Mouse (Mus musculus) limb, embryonic 11.5 days (tissue): Measurements from ENCODE around the gene Klhl35. TPM values are rescaled to one million over a fixed set of nuclear protein-coding genes. Genes with fewer than 3 reads are reported as not detected.

Source experiments
- ATAC-seq: fragments of 200-750 bp; cut with Nextera tagmentation; 2 replicates; pipeline ENCODE4 v1.8.0; 2017; ENCODE audit warnings: low read depth; ENCODE audit not compliant: insufficient number of reproducible peaks, low FRiP score, low TSS enrichment
- DNase-seq: peaks from one replicate; pipeline ENCODE4 v3.0.0-alpha.2; 2015; ENCODE audit warnings: low spot score
- H3K27ac ChIP-seq: fragments of 300-500 bp; sonication (generic); replicated peaks from 2 replicates; pipeline ENCODE4 v1.5.1; 2014; ENCODE audit warnings: low read depth, mild to moderate bottlenecking, low read length
- H3K27me3 ChIP-seq: fragments of 300-500 bp; sonication (generic); 2 replicates; pipeline ENCODE4 v1.6.1; 2014; ENCODE audit warnings: mild to moderate bottlenecking, low read length, mixed read lengths; ENCODE audit not compliant: control insufficient read depth, insufficient read depth
- H3K36me3 ChIP-seq: fragments of 300-500 bp; sonication (generic); 2 replicates; pipeline ENCODE4 v1.6.1; 2014; ENCODE audit warnings: mild to moderate bottlenecking, low read length, moderate library complexity, mixed read lengths; ENCODE audit not compliant: control insufficient read depth, insufficient read depth
- H3K4me1 ChIP-seq: fragments of 300-500 bp; sonication (generic); 2 replicates; pipeline ENCODE4 v1.6.1; 2014; ENCODE audit warnings: low read length, mixed read lengths; ENCODE audit not compliant: control insufficient read depth, insufficient read depth
- H3K4me2 ChIP-seq: fragments of 300-500 bp; sonication (generic); 2 replicates; pipeline ENCODE4 v1.6.1; 2014; ENCODE audit warnings: low read depth, mild to moderate bottlenecking, moderate library complexity; ENCODE audit not compliant: severe bottlenecking
- H3K4me3 ChIP-seq: fragments of 300-500 bp; sonication (generic); 2 replicates; pipeline ENCODE4 v1.5.1; 2014; ENCODE audit warnings: low read depth, low read length
- H3K9ac ChIP-seq: fragments of 300-500 bp; sonication (generic); 2 replicates; pipeline ENCODE4 v1.6.1; 2014; ENCODE audit warnings: mild to moderate bottlenecking, low read length
- H3K9me3 ChIP-seq: fragments of 300-500 bp; sonication (generic); 2 replicates; pipeline ENCODE4 v1.6.1; 2016; ENCODE audit warnings: low read length; ENCODE audit not compliant: control insufficient read depth
- WGBS: fragments of 180-500 bp; shearing (Covaris S2); extraction: QIAGEN DNeasy Blood & Tissue Kit; methylation state at CpG from one replicate; pipeline ENCODE4 v1.1.7; 2014; 5-methylcytosine and 5-hydroxymethylcytosine counted together
- polyA plus RNA-seq: library from polyadenylated mRNA; unstranded; fragments of >200 nt; fragmentation: Nextera tagmentation; extraction: Ambion mirVana; gene quantifications from 2 replicates; pipeline ENCODE4 v1.2.1, GENCODE M21; 2014

Gene Klhl35
- polyA plus RNA-seq, 1 experiment from 2014 or later, result 0.65 TPM

- Histone ChIP-seq H3K27ac (no peak overlapping the region), H3K27me3 (no peaks in the 10 kb centered on the region), H3K9me3 (no peaks in the 10 kb centered on the region), H3K4me3 (no peak overlapping the region), H3K4me2 (no peak overlapping the region), H3K4me1 (no peaks in the 10 kb centered on the region), H3K9ac (no peak overlapping the region), H3K36me3 (peaks cover 30% of the 10 kb centered on the region)
- DNase-seq, result no peak
- ATAC-seq, result no peak
- 76% methylated on average over 12 of the region's 12 CpGs for WGBS
These were observed 9.2 kb downstream of the Klhl35 start for GRCm38 (mm10) chr7:99474836-99475561.

GRCm38 (mm10) chr7:99475562-99475911 lies 9.7 kb downstream of the Klhl35 start:
- Histone ChIP-seq H3K27ac (no peak overlapping the region), H3K4me3 (no peak overlapping the region), H3K9me3 (no peaks in the 10 kb centered on the region), H3K4me1 (no peaks in the 10 kb centered on the region), H3K27me3 (no peaks in the 10 kb centered on the region), H3K4me2 (no peak overlapping the region), H3K9ac (no peak overlapping the region), H3K36me3 (peaks cover 34% of the 10 kb centered on the region)
- ATAC-seq (no peak), DNase-seq (no peak)
- WGBS, result 92% methylated on average over 2 of the region's 2 CpGs

- Histone ChIP-seq H3K9me3 (no peaks in the 10 kb centered on the region), H3K27ac (no peak overlapping the region), H3K9ac (no peak overlapping the region), H3K4me2 (no peak overlapping the region), H3K36me3 (peaks cover 38% of the 10 kb centered on the region), H3K27me3 (no peaks in the 10 kb centered on the region), H3K4me1 (peaks cover 3% of the 10 kb centered on the region; the same call in 1 of the 2 replicates), H3K4me3 (no peak overlapping the region)
- ATAC-seq (no peak), DNase-seq (no peak)
- WGBS, result 47% methylated on average over 3 of the region's 3 CpGs
These were observed 10.8 kb downstream of the Klhl35 start for GRCm38 (mm10) chr7:99476558-99477114.

- Histone ChIP-seq H3K9ac (no peak overlapping the region), H3K27me3 (no peaks in the 10 kb centered on the region), H3K4me2 (no peak overlapping the region), H3K27ac (no peak overlapping the region), H3K9me3 (no peaks in the 10 kb centered on the region), H3K4me3 (no peak overlapping the region), H3K36me3 (peaks cover 38% of the 10 kb centered on the region), H3K4me1 (peaks cover 9% of the 10 kb centered on the region; the same call in 1 of the 2 replicates)
- 88% methylated on average over 5 of the region's 5 CpGs for WGBS
- ATAC-seq, result no peak
- no peak for DNase-seq
These were observed 11.4 kb downstream of the Klhl35 start for GRCm38 (mm10) chr7:99477235-99477634.

- peak overlapping the region; percentile 96 for H3K9ac ChIP-seq
- peaks cover 13% of the 10 kb centered on the region for H3K4me1 ChIP-seq
- peak overlapping the region; percentile 86 for H3K4me3 ChIP-seq
- peaks cover 30% of the 10 kb centered on the region for H3K36me3 ChIP-seq
- no peaks in the 10 kb centered on the region for H3K9me3 ChIP-seq
- peak overlapping the region; percentile 89 for H3K4me2 ChIP-seq
- no peak overlapping the region for H3K27ac ChIP-seq
- ATAC-seq (no peak), DNase-seq (no peak)
- 5% methylated on average over 6 of the region's 6 CpGs for WGBS
- H3K27me3 ChIP-seq, result no peaks in the 10 kb centered on the region
These were observed 16.8 kb downstream of the Klhl35 start for GRCm38 (mm10) chr7:99482637-99483036.

GRCm38 (mm10) chr7:99483271-99483923 lies 17.6 kb downstream of the Klhl35 start, which contains the start of gene Rps3:
Gene Rps3 (minus strand): TSS chr7:99483738.
- Histone ChIP-seq H3K27me3 (no peaks in the 10 kb centered on the region), H3K36me3 (peaks cover 27% of the 10 kb centered on the region), H3K27ac (peak within 1 kb of the TSS; percentile 68), H3K9ac (peak within 1 kb of the TSS; percentile 96), H3K9me3 (no peaks in the 10 kb centered on the region), H3K4me2 (peak within 1 kb of the TSS; percentile 89), H3K4me3 (peak within 1 kb of the TSS; percentile 86), H3K4me1 (peaks cover 13% of the 10 kb centered on the region)
- under 1% methylated on average over 45 of the region's 45 CpGs for WGBS
- DNase-seq (peak; percentile 95), ATAC-seq (peak; percentile 88)

GRCm38 (mm10) chr7:99483924-99484319 lies 18.1 kb downstream of the Klhl35 start:
- no peaks in the 10 kb centered on the region for H3K27me3 ChIP-seq
- peak overlapping the region; percentile 10; the same call in 1 of the 2 replicates for H3K4me2 ChIP-seq
- no peak for DNase-seq
- no peak overlapping the region for H3K27ac ChIP-seq
- H3K4me3 ChIP-seq, result no peak overlapping the region; the same call in 1 of the 2 replicates
- peaks cover 23% of the 10 kb centered on the region for H3K36me3 ChIP-seq
- ATAC-seq, result peak; percentile 19; the same call in 1 of the 2 replicates
- H3K4me1 ChIP-seq, result peaks cover 13% of the 10 kb centered on the region
- no peaks in the 10 kb centered on the region for H3K9me3 ChIP-seq
- 47% methylated on average over 8 of the region's 8 CpGs for WGBS
- H3K9ac ChIP-seq, result no peak overlapping the region

- no peak for ATAC-seq
- Histone ChIP-seq H3K9ac (no peak overlapping the region), H3K4me2 (no peak overlapping the region), H3K27me3 (no peaks in the 10 kb centered on the region), H3K4me1 (peaks cover 13% of the 10 kb centered on the region), H3K9me3 (no peaks in the 10 kb centered on the region), H3K4me3 (no peak overlapping the region), H3K36me3 (peaks cover 15% of the 10 kb centered on the region), H3K27ac (no peak overlapping the region)
- no peak for DNase-seq
- WGBS, result 94% methylated on average over 1 of the region's 1 CpGs
These were observed 18.9 kb downstream of the Klhl35 start for GRCm38 (mm10) chr7:99484679-99485078.
